Mouse (Mus musculus) MN1 (cell line): ENCODE results near the gene Slc13a4.

Experiments
- DNase-seq: peaks from one replicate; pipeline ENCODE4 v3.0.0-alpha.2; 2016; ENCODE audit warnings: low spot score

Slc13a4 gene

DNA sequence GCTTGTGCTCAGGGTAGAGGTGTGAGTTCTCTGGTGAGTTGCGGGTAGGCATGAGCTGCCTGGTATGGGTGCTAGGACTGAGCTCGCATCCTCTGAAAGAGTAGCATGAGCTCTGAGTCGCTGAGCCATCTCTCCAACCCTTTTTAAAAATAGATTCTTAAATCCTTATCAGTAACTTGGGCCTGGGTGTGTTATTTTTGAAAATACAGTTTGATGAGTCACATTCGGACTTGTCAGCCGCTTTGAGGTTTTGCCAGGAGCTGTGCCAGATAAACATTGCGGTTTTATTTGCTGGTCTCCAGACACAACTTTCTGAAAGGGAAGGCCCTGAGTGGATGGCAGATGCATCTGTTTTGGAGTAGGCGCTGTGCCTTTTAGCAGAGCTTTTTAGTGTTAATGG is 51.2 kb downstream of the Slc13a4 start:
- peak; percentile 76 for DNase-seq

DNA sequence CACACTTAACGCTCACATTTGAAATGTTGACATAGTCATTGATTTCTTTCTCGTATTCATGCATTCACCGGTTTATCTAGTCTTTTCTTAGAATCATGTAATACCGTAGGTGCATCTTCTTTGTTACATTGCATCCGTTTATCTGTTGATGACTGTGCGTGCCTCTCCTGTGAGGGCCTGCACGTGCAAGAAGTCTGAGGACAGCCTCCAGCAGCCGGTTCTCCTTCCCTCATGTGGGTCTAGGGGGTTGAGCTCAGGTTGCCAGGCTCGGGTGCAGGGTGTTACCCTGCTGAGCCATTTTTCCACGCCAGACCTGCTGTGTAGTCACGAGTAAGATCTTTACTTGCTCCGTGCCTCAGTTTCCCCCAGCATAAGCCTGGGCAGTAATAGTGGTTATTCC is 52.9 kb downstream of the Slc13a4 start:
- DNase-seq = no peak

DNA sequence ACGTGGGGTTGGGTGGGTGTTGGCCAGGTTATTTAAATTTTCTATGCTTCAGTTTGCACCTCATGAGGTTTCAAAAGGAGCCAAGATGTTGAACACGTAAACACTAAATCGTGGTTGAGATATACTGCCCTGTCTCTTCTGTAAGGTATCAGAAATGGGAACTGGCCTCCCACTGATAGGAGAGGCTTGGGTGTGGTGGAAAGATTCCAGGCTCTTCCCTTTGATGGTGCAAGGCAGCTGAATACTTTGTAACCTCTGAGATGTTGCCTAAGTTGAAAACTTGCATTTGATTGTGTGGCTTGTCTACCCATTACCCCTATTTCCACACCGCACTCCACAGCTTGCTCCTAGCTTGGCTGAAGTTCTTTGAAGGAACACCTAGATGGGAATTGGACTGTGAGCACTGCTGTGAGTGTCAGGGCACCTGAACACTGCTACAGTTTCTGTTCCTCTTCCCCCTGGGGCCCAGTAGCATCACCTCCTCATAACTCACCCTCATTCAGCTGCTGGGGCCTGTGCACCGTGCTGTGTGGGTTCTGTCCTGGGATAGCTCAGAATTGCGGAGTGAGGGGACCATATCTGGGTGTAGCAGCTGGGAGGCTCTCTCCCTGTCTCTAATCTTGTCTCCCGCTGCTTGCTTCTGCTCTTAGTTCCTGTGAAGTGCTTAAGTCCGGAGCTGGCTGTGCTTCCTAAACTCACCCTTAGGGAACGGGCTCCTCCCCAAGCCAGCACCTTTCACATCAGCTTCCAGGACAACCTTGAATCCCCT is 53.6 kb downstream of the Slc13a4 start:
- no peak for DNase-seq

DNA sequence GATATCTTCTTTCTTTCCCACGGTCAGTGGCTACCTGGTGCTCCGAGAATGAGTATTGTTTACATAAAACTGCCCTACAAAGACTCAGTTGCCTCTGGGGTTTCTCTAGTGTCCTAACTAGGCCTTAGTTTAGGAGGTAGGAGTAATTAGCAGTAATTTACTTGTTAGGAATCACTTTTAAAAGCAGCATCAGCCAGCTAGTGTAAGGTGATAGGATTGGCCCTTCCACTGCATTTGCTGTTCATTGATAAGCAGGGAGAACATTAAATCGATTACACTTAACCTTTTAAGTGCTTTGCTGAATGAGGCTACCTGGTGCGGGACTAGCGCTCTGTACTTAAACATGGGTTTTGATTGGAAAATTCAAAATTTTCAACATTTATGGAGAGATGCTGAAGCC is 54.5 kb downstream of the Slc13a4 start:
- no peak for DNase-seq

DNA sequence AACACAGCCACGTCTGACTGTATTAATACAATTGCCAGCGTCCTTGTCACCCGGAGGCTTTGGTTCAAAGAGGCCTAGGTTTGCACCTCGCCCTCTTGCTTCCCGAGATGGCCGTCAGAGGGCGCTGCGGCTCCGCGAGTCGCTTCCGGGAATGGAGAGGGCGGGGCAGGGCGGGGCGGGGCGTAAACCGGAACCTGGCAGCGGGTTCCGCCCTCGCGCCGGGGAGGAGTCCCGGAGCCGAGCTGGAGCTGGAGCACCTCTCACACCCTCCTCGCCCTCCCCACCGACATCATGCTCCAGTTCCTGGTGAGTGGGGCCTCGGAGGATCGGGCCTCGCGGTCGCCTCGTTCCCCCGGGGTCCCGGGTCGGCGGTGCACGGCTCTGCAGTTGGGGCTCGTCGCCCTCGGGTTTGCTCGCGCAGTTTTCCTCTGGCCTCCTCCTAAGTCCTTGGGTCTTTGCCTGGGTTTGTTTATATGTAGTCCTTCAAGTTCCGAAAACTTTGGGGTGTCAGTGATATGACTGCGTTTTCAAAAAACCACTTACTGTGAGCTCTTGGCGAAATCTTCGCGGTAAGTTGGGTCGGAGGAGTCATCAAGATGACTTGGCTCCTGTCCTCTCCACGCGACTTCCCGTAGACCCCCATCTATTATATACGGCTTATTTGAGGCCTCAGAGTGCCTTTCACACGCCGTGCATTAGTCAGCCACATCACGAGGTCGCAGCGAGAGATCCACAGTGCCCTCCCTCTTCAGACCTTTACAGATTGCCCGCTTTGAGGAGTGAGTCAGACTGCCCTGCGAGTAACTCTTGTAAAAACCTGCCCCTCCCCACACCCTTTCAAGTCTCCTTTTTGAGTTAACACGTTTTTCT is 55.2 kb downstream of the Slc13a4 start:
- peak; percentile 88 for DNase-seq

DNA sequence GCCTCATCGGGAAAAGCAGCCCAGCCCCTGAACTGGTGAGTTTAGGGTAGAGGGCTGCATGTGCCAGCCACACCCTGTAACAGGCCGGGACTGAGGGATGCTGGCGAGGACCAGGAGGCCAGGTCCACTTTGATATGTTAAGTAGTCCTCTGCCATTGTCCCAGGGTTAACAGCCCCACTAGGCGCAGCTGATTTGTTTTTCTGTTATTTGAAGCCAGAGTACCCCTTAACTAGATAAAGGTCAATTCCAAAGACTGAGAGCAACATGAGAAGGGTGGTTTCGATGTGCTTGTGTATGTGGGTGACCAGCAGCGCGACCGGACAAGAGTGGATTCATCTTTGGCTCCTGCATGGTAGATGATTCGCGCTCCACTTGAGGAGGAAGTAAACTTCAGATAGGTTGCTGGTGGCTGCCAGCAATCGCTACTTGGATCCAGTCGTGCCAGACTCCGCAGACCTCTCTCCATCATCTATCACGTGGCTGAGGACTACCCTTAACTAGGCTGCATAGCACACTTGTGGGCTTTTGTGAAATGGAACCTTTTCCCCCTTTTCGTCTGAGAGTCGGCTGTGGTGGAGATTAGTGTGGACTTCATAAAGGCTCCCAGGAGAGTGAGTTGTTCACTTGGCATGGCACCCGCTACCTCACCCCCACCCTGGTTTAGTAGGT is 56.0 kb downstream of the Slc13a4 start:
- no peak for DNase-seq

DNA sequence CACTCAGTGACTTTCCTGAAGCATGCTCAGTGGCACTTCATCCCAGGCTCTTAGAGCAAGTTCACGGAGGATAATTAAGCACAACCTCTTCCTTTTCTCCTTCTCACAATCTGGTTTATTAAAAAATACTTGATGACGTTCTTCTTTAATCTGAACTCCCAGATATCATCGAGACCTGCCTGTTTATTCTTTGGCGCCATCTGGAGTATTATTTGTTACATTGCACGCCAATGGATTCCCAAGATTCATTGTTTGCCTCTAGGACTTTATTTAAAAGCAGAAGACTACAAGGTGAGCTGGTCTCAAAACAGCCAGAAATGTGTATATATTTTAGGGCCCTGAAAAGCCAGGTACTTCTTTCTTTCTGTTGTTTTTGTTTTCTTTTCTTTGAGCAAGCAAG is 62.8 kb downstream of the Slc13a4 start:
- DNase-seq = peak; percentile 62

DNA sequence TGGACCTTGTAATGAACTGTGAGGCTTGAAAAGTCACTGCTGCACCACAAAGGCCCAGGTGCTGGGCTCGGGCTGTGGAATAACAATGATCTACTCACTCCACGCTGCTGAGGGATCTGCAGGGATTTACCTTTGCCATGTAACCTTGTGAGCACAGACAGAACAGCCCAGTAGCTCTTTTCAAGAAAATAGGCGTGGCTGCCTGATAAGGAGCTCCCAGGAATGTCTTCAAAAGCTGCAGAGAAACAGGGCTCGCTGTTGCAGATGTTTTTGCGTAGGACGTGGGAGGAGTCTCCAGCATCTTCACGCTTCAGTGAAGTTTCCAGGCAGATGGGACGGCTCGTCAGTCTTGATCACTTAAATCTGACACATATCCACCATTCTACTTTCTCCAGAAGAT is 63.9 kb downstream of the Slc13a4 start:
- DNase-seq = peak; percentile 13

DNA sequence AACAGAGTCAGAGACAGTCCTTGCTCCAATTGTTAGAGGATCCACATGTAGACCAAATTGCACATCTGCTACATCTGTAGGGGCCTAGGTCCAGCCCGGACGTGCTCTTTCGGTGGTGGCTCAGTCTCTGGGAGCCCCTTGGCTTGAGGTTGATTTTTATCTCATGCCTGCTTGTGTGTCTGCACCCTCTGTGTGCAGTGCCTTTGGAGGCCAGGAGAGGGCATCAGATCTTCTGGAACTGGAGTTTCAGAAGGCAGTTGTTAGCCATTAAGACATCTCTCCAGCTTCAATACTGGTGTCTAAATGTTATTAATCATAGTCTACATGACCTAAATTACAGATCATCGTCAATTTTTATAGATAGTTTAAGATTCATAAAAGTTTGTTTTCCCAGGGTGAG is 64.7 kb downstream of the Slc13a4 start:
- DNase-seq = no peak

DNA sequence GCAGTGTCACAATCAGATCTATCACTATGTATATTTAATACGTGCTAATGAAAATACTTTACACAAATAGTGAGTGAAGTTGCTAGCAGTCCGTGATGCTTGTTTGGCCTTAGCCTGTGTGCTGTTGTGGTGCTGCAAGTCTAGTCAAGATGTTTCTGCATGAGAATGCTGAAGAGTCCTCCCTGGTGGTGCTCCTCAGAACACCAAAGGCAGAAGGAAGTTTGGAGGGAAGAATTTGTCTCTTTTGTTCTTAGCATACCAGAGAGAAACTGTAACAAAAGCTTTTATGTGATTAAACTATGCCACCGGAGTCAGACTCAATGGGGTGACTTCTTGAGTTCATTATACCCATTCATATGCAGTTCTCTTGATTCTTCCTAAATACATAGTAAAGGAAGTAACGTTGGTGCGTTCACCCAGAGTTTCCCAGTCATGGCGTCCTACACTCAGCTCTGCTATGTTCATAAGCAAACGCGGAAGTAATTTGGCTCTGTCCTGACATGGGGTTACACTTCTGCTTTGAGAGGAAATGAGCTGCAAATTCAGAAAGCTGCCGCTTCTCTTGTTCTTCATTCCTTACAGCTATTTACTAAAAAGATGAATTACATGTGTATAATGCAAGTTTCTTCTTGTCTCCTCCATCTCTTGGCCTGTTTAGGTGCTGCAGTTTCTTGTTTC is 71.7 kb downstream of the Slc13a4 start:
- no peak for DNase-seq

DNA sequence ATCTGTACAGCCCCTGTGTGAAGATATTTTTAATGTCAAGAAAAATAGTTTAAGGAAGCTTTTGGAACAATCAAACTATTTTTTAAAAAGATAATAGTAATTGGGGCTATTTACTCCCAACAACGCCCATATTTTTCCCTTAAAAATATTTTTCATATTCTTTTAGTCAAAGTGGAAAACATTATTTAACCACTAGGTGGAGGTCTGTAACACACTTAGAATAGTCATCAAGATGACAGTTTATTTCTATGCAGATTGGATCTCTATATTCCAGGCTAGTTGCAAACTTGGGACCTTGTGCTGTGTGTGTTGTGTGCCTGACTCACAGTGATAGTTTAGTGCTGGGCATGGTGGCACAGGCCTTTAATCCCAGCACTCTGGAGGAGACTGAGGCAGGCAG is 78.5 kb downstream of the Slc13a4 start:
- no peak for DNase-seq

DNA sequence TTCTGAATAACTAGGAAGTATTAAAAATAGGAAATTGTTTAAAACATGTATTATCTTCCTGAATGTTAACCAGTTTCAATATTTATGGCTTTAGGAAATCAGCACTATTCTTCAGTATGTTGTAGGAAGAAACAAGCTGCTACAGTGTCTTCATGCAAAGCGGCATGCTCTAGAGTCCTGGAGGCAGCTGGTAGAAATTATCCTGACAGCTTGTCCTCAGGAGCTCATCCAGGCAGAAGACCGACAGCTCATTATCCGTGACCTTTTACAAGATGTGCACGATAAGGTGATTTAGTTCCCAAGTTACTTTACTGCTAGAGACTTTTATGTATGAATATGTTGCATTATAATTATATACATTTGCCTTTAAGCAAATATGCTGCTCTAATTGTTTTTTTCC is 82.2 kb downstream of the Slc13a4 start:
- DNase-seq = no peak
